Mouse (Mus musculus) right cerebral cortex, postnatal 10 days (tissue): ENCODE measurements around the gene Catsperg1.
A peak's percentile ranks its signal among the peaks of the same experiment; 100 is the strongest.

Experiments
- DNase-seq, 2 experiments: peaks; one replicate each; pipeline ENCODE4 v3.0.0; 2021; ENCODE audit warnings: low spot score in 2 of 2

Gene Catsperg1

GRCm38 (mm10) chr7:29213675-29214082 lies at the start of gene Catsperg1:
Catsperg1 (minus strand) TSS chr7:29214035.
- DNase-seq = peak; percentile 59 to 61

DNA sequence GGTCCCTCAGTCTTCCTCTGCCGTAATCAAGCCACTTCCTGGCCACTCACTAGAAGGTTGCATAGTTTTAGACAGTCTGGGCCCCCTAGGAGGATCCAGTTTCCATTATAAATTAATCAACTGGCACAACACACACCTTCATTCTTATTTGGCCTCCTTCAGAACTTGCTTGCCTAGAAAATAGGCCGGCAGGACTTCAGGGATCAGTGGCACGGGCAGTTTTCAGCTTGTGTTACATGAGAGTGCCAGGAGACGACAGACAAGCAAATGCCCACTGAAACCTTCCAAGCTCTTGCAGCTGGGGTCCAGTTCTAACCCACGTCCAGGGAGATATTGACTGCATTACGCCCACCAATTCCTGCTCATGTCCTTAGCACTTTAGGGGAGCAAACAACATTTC lies 48.3 kb upstream of the Catsperg1 start:
- no peak for DNase-seq

GRCm38 (mm10) chr7:29259781-29260730 lies 46.2 kb upstream of the Catsperg1 start:
- DNase-seq = no peak

- no peak for DNase-seq
These were observed 43.5 kb upstream of the Catsperg1 start for GRCm38 (mm10) chr7:29257368-29257767.

DNA sequence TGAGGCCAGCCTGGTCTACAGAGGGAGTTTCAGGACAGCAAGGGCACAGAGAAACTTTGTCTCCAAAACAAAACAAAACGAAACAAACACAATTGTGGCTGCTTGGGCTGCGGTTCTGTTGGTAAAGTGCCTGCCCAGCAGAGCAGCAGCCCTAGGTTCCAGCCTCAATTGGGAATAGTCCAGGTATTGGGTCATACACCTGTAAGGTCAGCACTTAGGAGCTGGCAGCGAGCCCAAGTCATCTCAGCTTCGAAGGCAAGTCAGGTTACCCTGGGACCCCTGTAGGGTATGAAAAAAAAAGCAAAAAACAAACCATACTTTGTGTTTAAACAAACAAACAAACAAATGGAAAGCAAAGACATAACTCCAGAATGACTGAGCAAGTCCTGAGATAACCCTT lies 42.0 kb upstream of the Catsperg1 start:
- DNase-seq = no peak

GRCm38 (mm10) chr7:29253842-29254241 lies 40.0 kb upstream of the Catsperg1 start:
- DNase-seq = no peak

DNA sequence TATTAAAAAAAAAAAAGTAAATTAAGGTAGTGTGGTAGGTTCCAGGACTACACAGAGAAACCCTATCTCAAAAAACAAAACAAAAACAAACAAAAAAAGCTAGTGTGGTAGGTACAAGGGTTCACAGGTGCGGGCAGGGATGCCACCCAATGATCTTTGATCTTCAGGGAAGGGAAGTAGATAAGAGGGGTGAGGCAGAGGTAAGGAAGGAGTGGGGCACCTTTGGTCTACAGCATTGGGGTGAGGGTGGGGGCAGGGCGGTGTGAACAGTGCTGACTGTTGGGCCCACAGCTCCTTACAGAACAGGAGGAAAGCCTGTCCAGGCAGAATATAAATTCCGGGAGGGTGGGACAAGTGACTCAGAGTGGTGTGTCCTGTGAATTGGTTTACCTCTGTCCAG lies 37.3 kb upstream of the Catsperg1 start:
- no peak for DNase-seq

GRCm38 (mm10) chr7:29248261-29248841 lies 34.5 kb upstream of the Catsperg1 start, which contains the start of gene 2200002D01Rik:
2200002D01Rik (minus strand) TSS chr7:29248466.
- DNase-seq = no peak

DNA sequence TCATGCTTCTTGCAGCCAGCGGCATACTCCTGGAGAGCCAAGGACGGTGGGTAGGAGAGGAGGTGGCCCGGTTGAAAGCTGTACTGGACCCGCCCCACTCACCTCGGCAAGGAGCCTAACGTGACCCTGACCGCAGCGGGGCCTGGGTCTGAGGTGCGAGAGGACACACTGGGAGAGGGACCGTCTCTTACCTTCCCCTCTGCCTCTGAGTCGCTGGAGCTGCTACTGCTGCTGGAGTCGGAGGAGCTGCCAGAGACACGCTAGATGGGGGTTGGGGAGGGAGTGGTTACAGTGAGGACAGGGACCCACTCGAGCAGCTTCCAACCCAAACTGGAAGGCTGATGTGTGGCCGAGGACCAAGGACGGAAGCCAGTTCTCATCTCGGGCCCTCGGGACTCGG lies 33.9 kb upstream of the Catsperg1 start:
- DNase-seq = no peak

- DNase-seq = peak in 1 of 2 experiments; percentile 76
These were observed 33.5 kb upstream of the Catsperg1 start for GRCm38 (mm10) chr7:29247314-29247700.

DNA sequence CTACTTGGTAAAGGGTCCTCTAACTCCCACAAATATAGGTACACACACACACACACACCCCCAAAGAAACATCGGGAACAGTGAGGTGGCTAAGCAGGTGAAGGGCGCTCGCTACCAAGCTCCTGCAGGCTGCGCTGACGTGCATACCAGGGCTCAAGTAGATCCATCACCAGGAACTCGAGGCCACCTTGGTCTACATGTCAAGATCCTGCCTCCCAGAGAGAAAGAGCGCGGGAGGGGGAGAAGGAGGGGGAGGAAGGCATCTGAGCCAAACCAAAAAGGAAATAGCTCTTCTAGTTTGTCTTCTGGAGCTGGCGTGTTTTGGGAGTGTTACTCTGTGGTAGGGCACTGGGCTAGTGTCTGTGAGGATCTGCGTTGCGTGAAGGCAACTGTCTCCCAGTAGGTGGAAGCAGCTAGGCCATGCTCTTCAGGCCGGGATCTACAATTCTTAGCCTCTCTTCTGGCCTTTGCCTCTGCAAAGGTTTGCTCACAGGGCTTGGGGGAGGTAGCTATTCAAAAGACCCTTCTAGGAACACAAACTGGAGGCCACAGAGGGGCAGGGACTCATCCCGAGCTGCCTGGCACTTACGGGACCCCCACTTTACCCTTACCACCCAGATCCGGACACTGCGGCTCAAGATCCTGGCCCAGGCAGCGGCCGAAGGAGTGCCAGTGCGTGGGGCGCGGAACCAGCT lies 32.9 kb upstream of the Catsperg1 start:
- no peak for DNase-seq

DNA sequence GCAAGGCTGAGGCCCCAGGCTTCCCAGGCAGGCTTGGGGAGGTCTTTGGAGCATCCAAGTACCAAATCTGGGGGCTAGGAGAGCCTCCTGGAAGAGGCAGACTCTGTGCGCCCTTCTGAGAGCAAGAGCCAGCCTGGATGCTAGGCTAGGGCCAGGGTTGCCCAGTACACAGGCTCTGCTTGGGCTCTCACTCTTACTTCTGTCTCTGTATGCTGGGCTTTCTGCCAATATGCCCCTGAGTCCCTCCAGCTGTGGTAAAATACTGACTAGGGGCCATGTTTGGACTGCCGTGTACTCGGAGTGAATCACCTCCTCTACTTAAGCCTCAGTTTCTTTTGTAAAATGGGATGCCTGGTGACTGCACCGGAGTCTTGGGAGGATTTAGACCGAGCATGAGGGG lies 32.2 kb upstream of the Catsperg1 start:
- no peak for DNase-seq

DNA sequence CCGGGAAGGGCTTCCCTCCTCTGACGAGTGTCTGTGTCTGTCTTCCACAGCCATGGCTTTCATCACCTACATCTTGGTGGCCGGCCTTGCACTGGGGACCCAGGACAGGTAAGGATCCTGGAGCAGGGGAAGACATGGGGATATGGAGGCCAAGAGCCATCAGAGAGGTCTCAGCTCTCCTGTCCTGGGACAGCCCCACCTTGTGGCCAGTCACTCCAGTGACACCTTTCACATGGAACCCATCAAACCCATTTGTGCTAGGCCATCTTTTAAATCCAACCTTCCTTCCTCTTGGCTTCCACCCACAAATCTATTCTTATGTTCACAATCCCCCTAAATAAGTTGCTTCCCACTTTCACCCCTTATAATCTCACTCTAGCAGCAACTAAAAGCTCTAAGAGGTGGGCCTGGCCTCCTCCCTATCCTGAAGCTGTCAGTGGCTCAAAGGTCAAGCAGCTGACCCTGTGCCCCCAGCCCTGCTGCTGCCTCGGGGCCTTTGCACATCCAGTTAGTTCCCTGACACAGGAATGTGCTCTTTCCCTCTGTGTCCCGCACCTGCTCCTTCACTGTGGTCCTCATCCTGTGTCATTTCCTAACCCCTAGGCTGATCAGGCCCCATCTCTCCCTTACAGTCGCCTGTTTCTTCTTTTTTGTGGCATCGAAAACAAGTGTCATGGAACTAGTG lies 31.0 kb upstream of the Catsperg1 start:
- DNase-seq = no peak

GRCm38 (mm10) chr7:29238019-29238967 lies 24.5 kb upstream of the Catsperg1 start, which contains the start of gene Yif1b:
Yif1b (plus strand) TSS chr7:29238329.
- DNase-seq = peak; percentile 98 to 99

DNA sequence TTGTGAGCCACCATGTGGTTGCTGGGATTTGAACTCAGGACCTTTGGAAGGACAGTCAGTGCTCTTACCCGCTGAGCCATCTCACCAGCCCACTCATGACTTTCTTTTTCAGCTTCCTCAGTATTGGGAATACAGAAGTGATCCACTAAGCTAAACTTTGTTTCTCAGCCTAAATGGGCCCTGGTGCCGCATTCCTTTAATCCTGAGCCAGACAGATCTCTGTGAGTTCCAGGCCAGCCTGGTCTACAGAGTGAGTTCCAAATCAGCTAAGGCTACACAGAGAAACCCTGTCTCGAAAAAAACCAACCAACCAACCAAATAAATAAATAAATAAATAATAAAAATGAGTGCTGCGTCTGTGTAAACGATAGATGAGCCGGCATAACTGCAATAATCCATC lies 23.8 kb upstream of the Catsperg1 start:
- peak in 1 of 2 experiments; percentile 50 for DNase-seq

GRCm38 (mm10) chr7:29236593-29236992 lies 22.8 kb upstream of the Catsperg1 start:
- no peak for DNase-seq

GRCm38 (mm10) chr7:29234661-29235060 lies 20.8 kb upstream of the Catsperg1 start:
- DNase-seq = no peak

- no peak for DNase-seq
These were observed 19.9 kb upstream of the Catsperg1 start for GRCm38 (mm10) chr7:29233745-29234144.

DNA sequence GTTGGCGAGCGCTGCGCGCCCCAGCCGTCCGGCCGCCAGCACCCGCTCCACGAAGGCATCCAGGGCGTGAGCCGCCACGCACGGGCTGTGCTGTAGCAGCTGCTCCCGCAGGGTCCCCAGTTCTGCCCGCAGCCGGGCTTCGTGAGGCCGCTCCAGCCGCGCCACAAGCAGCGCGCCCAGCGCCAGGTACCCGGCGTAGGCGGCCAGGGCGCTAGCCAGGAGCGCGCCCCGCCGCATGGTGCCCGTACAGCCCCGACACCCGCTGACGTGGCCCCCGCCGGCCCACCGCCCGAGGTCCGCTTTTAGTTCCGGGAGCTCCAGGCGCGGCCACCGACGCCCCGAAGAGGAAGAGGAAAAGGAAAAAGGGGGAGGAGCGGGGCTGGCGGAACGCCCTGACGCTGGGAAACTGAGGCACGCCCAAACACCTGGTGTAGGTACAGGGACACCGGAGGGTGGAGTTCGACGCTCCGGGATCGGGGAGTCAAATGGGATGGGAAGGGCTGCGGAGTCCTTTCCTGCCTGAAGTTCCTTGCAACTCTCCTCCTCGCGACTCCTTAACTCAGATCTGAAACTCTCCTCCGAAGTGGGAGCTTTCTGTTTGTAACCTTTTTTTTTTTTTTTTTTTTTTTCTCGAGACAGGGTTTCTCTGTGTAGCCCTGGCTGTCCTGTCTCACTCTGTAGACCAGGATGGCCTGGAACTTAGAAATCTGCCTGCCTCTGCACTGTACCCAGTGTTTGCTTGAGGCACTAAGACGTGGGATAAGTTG lies 18.6 kb upstream of the Catsperg1 start, which contains the start of gene Kcnk6:
TSS of gene Kcnk6 (minus strand) at position 269 of the 767 bp plus-strand sequence.
- peak in 1 of 2 experiments; percentile 50 for DNase-seq

GRCm38 (mm10) chr7:29231517-29231916 lies 17.7 kb upstream of the Catsperg1 start:
- no peak for DNase-seq
